Mouse (Mus musculus) heart, embryonic 13.5 days (tissue): ENCODE results near the gene Tmem37. TPM values are rescaled to one million over a fixed set of nuclear protein-coding genes. Genes with fewer than 3 reads are reported as not detected.

ENCODE experiments used
- ATAC-seq: fragments of 200-750 bp; cut with Nextera tagmentation; 2 replicates; pipeline ENCODE4 v1.8.0; 2017; ENCODE audit warnings: moderate TSS enrichment; ENCODE audit not compliant: insufficient number of reproducible peaks, low FRiP score, low TSS enrichment; ENCODE audit errors: extremely low read depth
- H3K27ac ChIP-seq: fragments of 300-500 bp; sonication (generic); replicated peaks from 2 replicates; pipeline ENCODE4 v1.5.1; 2015; ENCODE audit warnings: moderate library complexity, mild to moderate bottlenecking, inconsistent platforms
- H3K27me3 ChIP-seq: fragments of 300-500 bp; sonication (generic); replicated peaks from 2 replicates; pipeline ENCODE4 v1.6.1; 2015; ENCODE audit warnings: mild to moderate bottlenecking, inconsistent platforms
- H3K36me3 ChIP-seq: fragments of 300-500 bp; sonication (generic); 2 replicates; pipeline ENCODE4 v1.6.1; 2015; ENCODE audit warnings: mild to moderate bottlenecking, inconsistent platforms
- H3K4me1 ChIP-seq: fragments of 300-500 bp; sonication (generic); 2 replicates; pipeline ENCODE4 v1.6.1; 2015; ENCODE audit warnings: inconsistent platforms
- H3K4me2 ChIP-seq: fragments of 300-500 bp; sonication (generic); 2 replicates; pipeline ENCODE4 v1.6.1; 2015; ENCODE audit warnings: inconsistent platforms, mild to moderate bottlenecking, moderate library complexity
- H3K4me3 ChIP-seq: fragments of 300-500 bp; sonication (generic); 2 replicates; pipeline ENCODE4 v1.5.1; 2015; ENCODE audit warnings: moderate library complexity, mild to moderate bottlenecking, inconsistent platforms
- H3K9ac ChIP-seq: fragments of 300-500 bp; sonication (generic); 2 replicates; pipeline ENCODE4 v1.6.1; 2015; ENCODE audit warnings: inconsistent platforms, mild to moderate bottlenecking, moderate library complexity
- H3K9me3 ChIP-seq: fragments of 300-500 bp; sonication (generic); 2 replicates; pipeline ENCODE4 v1.6.1; 2016; ENCODE audit warnings: inconsistent platforms
- WGBS: fragments of 180-500 bp; shearing (Covaris S2); methylation state at CpG from one replicate; pipeline ENCODE4 v1.1.7; 2015; ENCODE audit warnings: mixed read lengths; 5-methylcytosine and 5-hydroxymethylcytosine counted together
- polyA plus RNA-seq: library from polyadenylated mRNA; unstranded; fragments of >200 nt; fragmentation: Nextera tagmentation; extraction: Ambion mirVana; gene quantifications from 2 replicates; pipeline ENCODE4 v1.2.1, GENCODE M21; 2015

Gene Tmem37
- polyA plus RNA-seq, 1 experiment from 2014 or later, result 14.7 TPM

DNA sequence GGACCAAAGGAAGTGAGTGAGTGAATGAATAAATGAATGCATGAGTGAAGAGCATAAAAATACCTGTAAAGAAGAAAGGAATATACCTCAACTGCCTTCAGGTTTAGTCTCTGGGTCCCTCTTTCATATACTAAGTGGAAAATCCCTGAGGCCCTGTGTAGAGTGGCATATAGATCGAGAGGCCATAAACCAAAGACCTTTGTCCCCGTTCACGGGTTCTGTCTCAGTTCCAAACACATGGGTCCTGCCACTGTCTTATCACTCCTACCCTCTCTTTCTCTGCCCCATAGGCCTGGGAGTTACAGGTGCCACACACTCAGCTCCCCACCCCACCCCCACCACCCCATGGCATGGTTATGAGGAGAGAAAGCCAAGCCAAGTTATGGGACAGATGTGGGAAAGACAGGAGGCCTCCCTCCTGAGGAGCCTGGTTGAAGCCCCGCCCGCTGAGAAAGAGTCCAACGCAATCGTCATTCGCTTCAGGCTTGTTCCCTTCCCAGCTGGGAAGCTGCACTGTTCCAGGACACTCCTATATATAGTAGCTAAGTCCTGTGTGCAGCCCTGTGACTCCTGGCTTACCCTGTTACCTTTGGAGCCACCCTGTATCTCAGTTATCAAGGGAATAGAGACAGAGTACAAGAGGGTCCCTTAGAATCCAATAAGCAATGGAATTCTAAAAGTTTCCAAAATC is 17.2 kb upstream of the Tmem37 start:
- no peaks in the 10 kb centered on the region for H3K36me3 ChIP-seq
- no peak overlapping the region for H3K9ac ChIP-seq
- H3K27me3 ChIP-seq, result no peaks in the 10 kb centered on the region
- H3K9me3 ChIP-seq, result no peaks in the 10 kb centered on the region
- no peak overlapping the region for H3K27ac ChIP-seq
- no peak for ATAC-seq
- H3K4me3 ChIP-seq, result no peak overlapping the region
- H3K4me2 ChIP-seq, result no peak overlapping the region
- H3K4me1 ChIP-seq, result peaks cover 6% of the 10 kb centered on the region; the same call in 1 of the 2 replicates
- 62% methylated on average over 8 of the region's 8 CpGs for whole genome bisulfite sequencing

DNA sequence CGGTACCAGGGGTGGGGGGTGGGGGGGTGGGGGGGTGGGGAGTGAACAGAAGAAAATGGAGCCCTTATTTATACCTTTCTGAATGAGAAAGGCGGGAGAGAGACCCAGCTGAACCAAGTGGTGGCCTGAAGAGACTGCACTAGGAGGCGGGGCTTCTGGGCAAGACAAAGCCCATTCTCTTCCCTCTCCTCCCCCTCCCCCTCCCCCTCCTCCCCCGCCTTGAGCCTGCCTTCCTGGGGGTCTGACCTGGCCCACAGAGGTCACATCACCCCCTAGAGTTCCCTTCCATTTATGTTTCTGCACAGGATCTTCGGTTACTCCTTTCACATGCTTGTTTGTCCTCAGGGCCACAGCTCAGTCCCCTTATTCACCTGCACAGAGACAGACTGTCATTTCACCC is 15.3 kb upstream of the Tmem37 start:
- H3K9ac ChIP-seq, result no peak overlapping the region
- ATAC-seq, result no peak
- no peaks in the 10 kb centered on the region for H3K36me3 ChIP-seq
- 26% methylated on average over 5 of the region's 5 CpGs for WGBS
- no peaks in the 10 kb centered on the region for H3K9me3 ChIP-seq
- no peak overlapping the region for H3K4me3 ChIP-seq
- no peak overlapping the region for H3K4me2 ChIP-seq
- no peak overlapping the region for H3K27ac ChIP-seq
- no peaks in the 10 kb centered on the region for H3K27me3 ChIP-seq
- H3K4me1 ChIP-seq, result peaks cover 6% of the 10 kb centered on the region

DNA sequence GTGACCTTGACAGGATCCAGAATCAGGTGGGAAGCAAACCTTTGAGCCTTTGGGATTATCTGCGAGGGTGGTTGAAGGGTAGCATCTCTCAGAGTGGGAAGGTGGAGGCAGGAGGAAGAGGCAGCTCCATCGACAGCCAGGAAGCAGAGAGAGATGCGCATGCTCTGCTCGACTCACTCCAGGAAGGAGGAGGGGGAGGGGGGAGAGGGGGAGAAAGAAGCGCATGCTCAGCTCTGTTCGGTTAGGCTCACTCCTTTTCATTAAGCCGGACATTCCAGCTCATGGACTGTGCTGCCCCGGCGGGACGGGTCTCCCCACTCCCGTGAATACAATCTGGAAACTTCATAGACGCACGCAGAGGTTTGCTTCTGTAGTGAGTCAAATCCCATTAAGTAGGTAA is 12.8 kb upstream of the Tmem37 start:
- H3K27me3 ChIP-seq, result no peaks in the 10 kb centered on the region
- H3K4me3 ChIP-seq, result no peak overlapping the region
- no peak overlapping the region for H3K4me2 ChIP-seq
- H3K9me3 ChIP-seq, result no peaks in the 10 kb centered on the region
- 62% methylated on average over 13 of the region's 13 CpGs for WGBS
- H3K4me1 ChIP-seq, result peaks cover 25% of the 10 kb centered on the region
- no peak overlapping the region for H3K9ac ChIP-seq
- no peak for ATAC-seq
- H3K36me3 ChIP-seq, result no peaks in the 10 kb centered on the region
- H3K27ac ChIP-seq, result no peak overlapping the region

DNA sequence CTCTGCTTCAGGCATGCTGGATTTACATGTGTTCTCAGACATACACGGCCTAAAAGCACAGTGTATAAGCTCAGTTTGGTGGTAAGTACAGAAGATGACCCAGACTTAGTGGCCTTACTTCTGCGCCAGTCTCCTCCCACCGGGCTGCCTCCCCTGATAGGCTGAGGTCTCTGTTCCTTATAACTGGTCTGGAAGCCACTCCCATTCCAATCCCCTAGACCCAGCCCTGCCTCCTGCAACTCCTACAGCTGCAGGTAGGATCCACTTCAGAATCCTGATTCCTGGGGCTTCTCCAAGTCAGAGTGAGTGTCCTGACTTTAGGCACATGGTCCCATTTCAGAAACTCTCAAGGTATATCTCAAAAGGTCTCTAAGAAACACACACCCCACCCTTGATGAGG is 11.8 kb upstream of the Tmem37 start:
- Histone ChIP-seq H3K4me3 (no peak overlapping the region), H3K4me2 (no peak overlapping the region), H3K27me3 (no peaks in the 10 kb centered on the region), H3K36me3 (no peaks in the 10 kb centered on the region), H3K9ac (no peak overlapping the region), H3K4me1 (peaks cover 22% of the 10 kb centered on the region), H3K9me3 (no peaks in the 10 kb centered on the region), H3K27ac (no peak overlapping the region)
- no peak for ATAC-seq
- 73% methylated on average over 3 of the region's 3 CpGs for WGBS

DNA sequence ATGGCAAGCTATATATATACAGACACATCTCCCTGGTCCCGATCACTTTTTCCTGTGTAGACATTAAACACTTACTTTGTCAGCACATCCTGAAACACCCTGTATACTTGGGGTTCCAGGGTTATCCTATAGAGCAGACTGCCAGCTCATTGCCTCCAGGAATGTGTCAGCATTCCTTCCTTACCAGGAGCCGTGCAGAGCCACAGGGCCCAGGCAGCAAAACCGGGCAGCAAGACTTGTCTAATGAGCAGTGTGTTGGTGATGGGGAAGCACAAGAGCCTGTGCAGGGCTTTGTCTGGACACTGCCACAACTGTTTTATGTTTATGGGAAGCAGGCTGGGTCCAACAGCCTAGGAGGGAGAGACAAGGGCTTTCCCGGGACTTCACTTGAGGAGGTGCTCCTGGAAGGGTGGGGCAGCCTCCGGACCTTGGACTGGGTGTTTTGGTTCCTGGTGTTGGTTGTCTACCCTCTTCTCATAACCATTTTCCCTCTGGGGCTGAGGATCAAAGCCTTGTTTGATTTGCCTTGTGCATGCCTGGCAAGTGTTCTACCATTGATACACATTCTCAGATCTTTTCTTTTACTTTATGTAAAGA is 10.1 kb upstream of the Tmem37 start:
- ATAC-seq, result no peak
- Histone ChIP-seq H3K4me2 (no peak overlapping the region), H3K27me3 (no peaks in the 10 kb centered on the region), H3K4me1 (peaks cover 22% of the 10 kb centered on the region), H3K4me3 (no peak overlapping the region), H3K9me3 (no peaks in the 10 kb centered on the region), H3K36me3 (no peaks in the 10 kb centered on the region), H3K9ac (peak overlapping the region; percentile 26; the same call in 1 of the 2 replicates), H3K27ac (peak overlapping the region; percentile 54)
- 22% methylated on average over 5 of the region's 5 CpGs for WGBS

DNA sequence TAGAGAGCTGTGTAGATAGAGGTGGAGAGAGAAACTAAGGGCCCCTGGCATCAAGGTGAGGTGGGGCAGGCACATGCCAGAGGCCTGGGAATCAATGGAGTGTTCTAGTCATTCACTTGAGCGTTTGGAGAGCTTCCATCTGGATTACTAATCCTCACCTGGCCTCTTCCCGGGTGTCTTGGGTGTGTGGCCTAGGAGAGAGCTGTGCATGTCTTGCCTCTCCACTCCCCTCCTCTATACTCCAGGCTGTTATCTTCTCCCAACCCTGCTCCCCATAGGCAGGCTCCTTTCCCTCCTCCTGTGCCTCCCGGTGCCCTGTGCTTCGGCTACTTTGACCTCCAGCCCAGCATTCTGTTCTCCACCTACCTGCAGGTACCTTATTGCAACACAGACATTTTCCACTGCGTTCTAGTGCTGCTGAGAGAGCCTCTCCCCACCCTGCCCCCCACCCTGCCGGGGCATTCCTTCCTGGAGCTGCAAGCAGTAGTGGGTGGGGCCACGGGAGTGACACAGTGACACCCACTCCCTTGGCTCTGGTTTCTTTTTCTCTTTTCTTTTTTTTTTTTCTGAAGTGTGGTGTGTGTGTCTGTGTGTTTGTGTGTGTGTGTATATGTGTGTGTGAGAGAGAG is 9.2 kb upstream of the Tmem37 start:
- Histone ChIP-seq H3K4me1 (peaks cover 22% of the 10 kb centered on the region), H3K27ac (peak overlapping the region; percentile 54; the same call in 1 of the 2 replicates), H3K36me3 (no peaks in the 10 kb centered on the region), H3K9me3 (no peaks in the 10 kb centered on the region), H3K4me2 (peak overlapping the region; percentile 36), H3K9ac (peak overlapping the region; percentile 7; the same call in 1 of the 2 replicates), H3K4me3 (no peak overlapping the region), H3K27me3 (no peaks in the 10 kb centered on the region)
- 9% methylated on average over 7 of the region's 7 CpGs for WGBS
- no peak; the same call in 1 of the 2 replicates for ATAC-seq

DNA sequence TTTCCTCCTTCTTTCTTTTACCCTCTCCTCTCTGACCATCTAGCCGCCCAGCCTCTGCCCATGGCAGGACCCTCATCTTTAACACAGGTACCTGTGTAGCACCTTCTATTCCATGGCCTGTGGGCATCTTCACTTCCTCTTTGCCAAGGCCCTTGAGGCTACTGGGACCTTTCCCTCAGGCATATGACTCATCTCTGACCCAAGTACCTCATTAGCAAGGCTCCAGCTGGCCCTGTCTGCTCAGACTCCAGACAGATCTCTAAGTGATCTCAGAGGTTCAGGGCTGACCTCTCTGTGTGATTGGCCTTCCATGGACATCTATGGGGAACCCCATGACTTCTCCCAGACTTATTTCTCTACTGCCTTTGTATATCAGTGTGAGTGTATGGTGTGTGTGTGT is 6.8 kb upstream of the Tmem37 start:
- H3K9ac ChIP-seq, result no peak overlapping the region
- H3K27ac ChIP-seq, result no peak overlapping the region
- no peaks in the 10 kb centered on the region for H3K27me3 ChIP-seq
- H3K36me3 ChIP-seq, result no peaks in the 10 kb centered on the region
- no peak overlapping the region for H3K4me3 ChIP-seq
- no peaks in the 10 kb centered on the region for H3K9me3 ChIP-seq
- H3K4me2 ChIP-seq, result no peak overlapping the region
- WGBS, result 86% methylated on average over 1 of the region's 1 CpGs
- H3K4me1 ChIP-seq, result peaks cover 22% of the 10 kb centered on the region
- ATAC-seq, result no peak

DNA sequence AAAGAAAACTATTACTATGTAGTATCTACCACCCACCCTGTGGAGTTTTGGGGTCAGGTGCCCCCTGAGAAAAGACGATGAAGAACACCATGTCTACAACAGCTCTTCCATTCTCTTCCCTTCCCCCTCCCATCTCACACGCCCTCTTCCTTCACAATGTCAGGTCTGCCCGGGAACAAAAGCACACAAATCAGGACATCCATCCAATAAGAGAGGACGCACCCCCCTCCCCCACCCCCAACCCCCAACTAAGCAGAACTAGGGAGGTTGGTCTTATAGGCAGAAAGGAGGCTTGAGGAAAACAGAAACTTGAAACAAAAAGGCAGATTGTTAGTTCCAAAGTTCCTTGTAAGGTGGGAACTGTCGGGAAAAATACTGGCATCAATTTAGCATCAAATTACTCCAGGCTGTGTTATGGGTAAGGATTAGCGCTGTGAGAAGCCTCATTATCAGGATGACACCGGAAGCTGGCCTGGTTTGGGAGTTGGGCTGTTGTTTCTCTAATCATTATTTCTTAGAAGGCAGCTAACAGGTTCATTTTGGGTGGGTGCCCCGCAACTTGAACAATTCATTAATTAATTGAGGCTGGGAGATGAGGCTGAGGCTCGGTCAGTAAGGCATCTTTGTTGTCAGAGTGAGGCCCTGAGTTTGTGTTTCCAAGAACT is 4.0 kb upstream of the Tmem37 start:
- Histone ChIP-seq H3K4me2 (no peak overlapping the region), H3K4me3 (no peak overlapping the region), H3K27me3 (no peaks in the 10 kb centered on the region), H3K9ac (no peak overlapping the region), H3K27ac (no peak overlapping the region), H3K36me3 (no peaks in the 10 kb centered on the region), H3K4me1 (peaks cover 29% of the 10 kb centered on the region), H3K9me3 (no peaks in the 10 kb centered on the region)
- 31% methylated on average over 9 of the region's 9 CpGs for WGBS
- no peak for ATAC-seq

DNA sequence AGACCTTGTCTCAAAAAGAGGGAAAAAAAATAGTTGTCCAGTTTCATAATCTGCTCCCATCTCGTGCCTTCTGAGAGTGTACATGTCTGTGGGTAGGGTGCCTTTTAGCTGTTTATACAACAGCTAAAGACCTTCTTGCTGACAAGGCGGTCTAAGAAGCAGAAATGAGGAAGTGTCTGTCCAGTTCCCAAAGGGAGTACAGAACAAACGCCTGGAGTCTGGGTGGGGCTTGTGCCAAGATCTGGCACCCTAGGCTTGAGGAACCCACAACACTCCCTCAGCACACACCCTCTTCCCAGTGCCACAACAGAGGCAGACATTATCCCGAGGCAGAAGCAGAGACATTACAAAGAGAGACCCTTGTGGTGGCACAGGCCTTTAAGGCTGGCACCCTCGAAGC is 1.6 kb upstream of the Tmem37 start:
- Histone ChIP-seq H3K4me3 (no peak overlapping the region), H3K27me3 (0 out of 2 replicates have a peak, but pooled peaks cover 6% of the 10 kb centered on the region), H3K9ac (no peak overlapping the region), H3K4me2 (no peak overlapping the region), H3K27ac (no peak overlapping the region), H3K36me3 (no peaks in the 10 kb centered on the region), H3K4me1 (peaks cover 28% of the 10 kb centered on the region), H3K9me3 (no peaks in the 10 kb centered on the region)
- 74% methylated on average over 5 of the region's 5 CpGs for WGBS
- ATAC-seq, result no peak

DNA sequence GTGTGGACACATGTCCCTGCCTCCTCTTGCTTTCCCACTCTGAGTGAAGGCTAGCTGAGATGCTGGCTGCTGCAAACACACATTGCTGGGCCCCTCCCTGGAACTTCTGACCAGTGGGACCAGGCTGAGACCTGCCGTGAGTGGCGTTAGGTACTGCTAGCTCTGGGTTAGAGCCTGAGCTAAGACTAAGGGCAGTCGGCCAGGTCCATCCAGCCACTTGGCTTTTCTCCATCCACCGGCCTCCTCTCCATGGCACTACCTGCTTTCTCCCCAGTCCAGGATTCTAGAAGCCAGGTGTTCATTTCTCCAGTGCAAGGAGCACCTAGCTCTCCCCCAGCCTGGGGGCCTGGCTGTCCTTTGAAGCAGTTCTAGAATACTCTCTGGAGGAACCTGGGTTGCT is 1.1 kb upstream of the Tmem37 start:
- Histone ChIP-seq H3K27ac (0 out of 2 replicates have a peak overlapping the region, but pooled peaks have one; percentile 32), H3K4me2 (no peak overlapping the region), H3K27me3 (0 out of 2 replicates have a peak, but pooled peaks cover 6% of the 10 kb centered on the region), H3K4me1 (peaks cover 28% of the 10 kb centered on the region), H3K9ac (no peak overlapping the region), H3K36me3 (no peaks in the 10 kb centered on the region), H3K9me3 (no peaks in the 10 kb centered on the region), H3K4me3 (no peak overlapping the region)
- 64% methylated on average over 4 of the region's 4 CpGs for WGBS
- ATAC-seq, result no peak

DNA sequence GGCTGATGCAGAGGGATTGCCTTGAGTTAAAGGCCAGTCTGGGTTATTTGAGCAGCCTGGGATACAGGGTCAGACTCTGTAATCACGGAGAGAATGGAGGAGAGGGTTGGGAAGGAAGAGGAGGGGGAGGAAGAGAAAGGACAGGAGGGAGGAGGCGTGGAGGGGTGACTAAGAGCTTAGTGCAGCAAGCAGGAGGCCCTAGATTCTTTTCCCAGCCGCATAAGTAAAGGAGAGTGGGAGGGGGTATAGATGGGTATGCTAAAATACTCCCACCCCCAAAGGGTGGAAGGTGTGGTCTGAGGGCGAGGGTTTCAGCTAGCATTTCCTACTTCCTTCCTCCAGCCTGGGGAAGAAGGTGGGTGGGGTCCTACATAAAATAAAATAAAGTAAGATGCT is 431 bp upstream of the Tmem37 start:
- no peak for ATAC-seq
- WGBS, result 28% methylated on average over 4 of the region's 4 CpGs
- Histone ChIP-seq H3K36me3 (no peaks in the 10 kb centered on the region), H3K27me3 (0 out of 2 replicates have a peak, but pooled peaks cover 6% of the 10 kb centered on the region), H3K4me1 (peaks cover 28% of the 10 kb centered on the region), H3K4me3 (peak overlapping the region; percentile 53), H3K9me3 (no peaks in the 10 kb centered on the region), H3K9ac (peak overlapping the region; percentile 80), H3K27ac (0 out of 2 replicates have a peak overlapping the region, but pooled peaks have one; percentile 15), H3K4me2 (peak overlapping the region; percentile 90)
